21 mouse cellular contexts compared by ENCODE assay signal in the genomic region with DNA sequence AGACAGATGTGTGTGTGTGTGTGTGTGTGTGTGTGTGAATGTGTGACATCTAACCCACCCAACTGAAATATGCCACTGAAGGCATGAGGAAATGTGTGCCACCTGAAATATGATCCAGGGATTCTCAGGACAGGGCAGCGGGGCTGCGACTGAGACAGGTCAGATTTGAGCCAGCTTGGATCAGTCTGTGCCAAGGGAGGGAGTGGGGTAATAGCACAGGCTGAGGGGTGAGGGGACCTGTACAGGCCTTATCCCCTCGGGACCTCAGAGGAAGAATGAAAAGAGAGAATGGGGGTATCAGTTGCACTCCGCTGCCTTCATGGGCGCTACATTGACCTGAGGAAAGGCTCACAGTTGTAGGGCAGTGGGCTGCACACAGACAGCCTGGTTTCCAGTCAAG.
"Had no signal": no experiment of that assay in that cellular context is flagged by ENCODE, and none has a peak within 500 bp of the region (broad histone marks: within the 10 kb centered on the region; RNA-seq: fewer than 3 reads in every experiment).

No protein-coding gene starts in this region.

- H3K9ac ChIP-seq: limb, embryonic 12.5 days; liver, embryonic 12.5 days; liver, embryonic 15.5 days; lung, embryonic 15.5 days; neural tube, embryonic 13.5 days had no signal

- H3K27me3 ChIP-seq: limb, embryonic 12.5 days; liver, embryonic 12.5 days; liver, embryonic 15.5 days; lung, embryonic 15.5 days; neural tube, embryonic 13.5 days had no signal

- H3K4me3 ChIP-seq: left cerebral cortex, adult 2 months; limb, embryonic 12.5 days; liver, embryonic 12.5 days; liver, embryonic 15.5 days; lung, embryonic 15.5 days; myocyte; neural tube, embryonic 13.5 days had no signal

- H3K36me3 ChIP-seq: limb, embryonic 12.5 days; liver, embryonic 12.5 days; liver, embryonic 15.5 days; lung, embryonic 15.5 days; neural tube, embryonic 13.5 days had no signal

- ATAC-seq: intestine, postnatal 0 days; liver, embryonic 12.5 days had no signal

- DNase-seq: kidney, adult 2 months; kidney, postnatal 36 days; layer of hippocampus, postnatal 36 days; liver; lung, adult 18-20 months; lung, postnatal 10 days; lung, postnatal 36 days; midbrain, embryonic 14.5 days; retina, postnatal 1 day; right cerebral cortex, postnatal 25 days; spleen, adult 18-20 months; thymus, adult 18-20 months; thymus, postnatal 36 days had no signal

- H3K27ac ChIP-seq: left cerebral cortex, adult 2 months; limb, embryonic 12.5 days; liver, embryonic 12.5 days; liver, embryonic 15.5 days; lung, embryonic 15.5 days; neural tube, embryonic 13.5 days had no signal

- H3K4me1 ChIP-seq: limb, embryonic 12.5 days; liver, embryonic 12.5 days; liver, embryonic 15.5 days; lung, embryonic 15.5 days; neural tube, embryonic 13.5 days had no signal

- H3K4me2 ChIP-seq: limb, embryonic 12.5 days; liver, embryonic 12.5 days; liver, embryonic 15.5 days; lung, embryonic 15.5 days; neural tube, embryonic 13.5 days had no signal

- H3K9me3 ChIP-seq: limb, embryonic 12.5 days; liver, embryonic 12.5 days; liver, embryonic 15.5 days; lung, embryonic 15.5 days; neural tube, embryonic 13.5 days had no signal
